In genomic region chr17:83322621-83323335, GRCm38 (mm10) we compare ENCODE assay signal across 7 mouse cellular contexts. TPM values are rescaled to one million over a fixed set of nuclear protein-coding genes. Genes with fewer than 3 reads are reported as not detected.
A peak's percentile ranks its signal among the peaks of the same experiment; 100 is the strongest.
DNase-seq lines count a peak whose midpoint lies in the region; ATAC-seq and TF ChIP-seq lines count a peak whose summit lies in the region.

No protein-coding gene starts in this region.

- no peak overlapping the region for H3K27ac ChIP-seq in embryonic facial prominence, embryonic 11.5 days (replicated peaks; ENCODE audit: low read depth, low read length)
- H3K27ac ChIP-seq in kidney, adult 2 months (ENCODE audit: insufficient read depth, low read depth, low read length): no peak overlapping the region
- peak overlapping the region; percentile 76 for H3K27ac ChIP-seq in limb, embryonic 14.5 days (replicated peaks; ENCODE audit: low read depth, low read length)
- H3K27ac ChIP-seq in midbrain, embryonic 15.5 days: peak overlapping the region; percentile 56

- no peak for ATAC-seq in embryonic facial prominence, embryonic 11.5 days (replicated peaks; ENCODE audit: insufficient number of reproducible peaks, low FRiP score, low TSS enrichment, low read depth)
- ATAC-seq in limb, embryonic 14.5 days (ENCODE audit: low FRiP score, low read depth): peak; percentile 58; the same call in 1 of the 2 replicates
- peak; percentile 86 for ATAC-seq in midbrain, embryonic 15.5 days (replicated peaks)

- H3K4me1 ChIP-seq in embryonic facial prominence, embryonic 11.5 days (ENCODE audit: control insufficient read depth, insufficient read depth, low read length): peaks cover 4% of the 10 kb centered on the region; the same call in 1 of the 2 replicates
- peaks cover 3% of the 10 kb centered on the region; the same call in 1 of the 2 replicates for H3K4me1 ChIP-seq in kidney, adult 2 months (ENCODE audit: control insufficient read depth, insufficient read depth, low read length)
- peaks cover 25% of the 10 kb centered on the region for H3K4me1 ChIP-seq in limb, embryonic 14.5 days (ENCODE audit: control insufficient read depth, insufficient read depth, low read length)
- H3K4me1 ChIP-seq in midbrain, embryonic 15.5 days: peaks cover 11% of the 10 kb centered on the region

- peak; percentile 61 for DNase-seq in brain, adult 2 months (ENCODE audit: low read depth, low spot score)
- peak; percentile 43 for DNase-seq in embryonic facial prominence, embryonic 11.5 days (ENCODE audit: low spot score)
- peak; percentile 76 for DNase-seq in heart, adult 8-10 months (ENCODE audit: low spot score)
- peak; percentile 63 for DNase-seq in kidney, adult 2 months
- DNase-seq in limb, embryonic 14.5 days (ENCODE audit: low spot score): peak; percentile 71
- peak; percentile 21 for DNase-seq in telencephalon, adult 2 months (ENCODE audit: low read depth, low spot score)

- H3K36me3 ChIP-seq in embryonic facial prominence, embryonic 11.5 days (replicated peaks; ENCODE audit: control insufficient read depth, insufficient read depth, low read depth, low read length): no peaks in the 10 kb centered on the region
- H3K36me3 ChIP-seq in kidney, adult 2 months (ENCODE audit: control insufficient read depth, insufficient read depth, low read length): no peaks in the 10 kb centered on the region
- no peaks in the 10 kb centered on the region for H3K36me3 ChIP-seq in limb, embryonic 14.5 days (ENCODE audit: control insufficient read depth, insufficient read depth, low read length)
- H3K36me3 ChIP-seq in midbrain, embryonic 15.5 days (replicated peaks): no peaks in the 10 kb centered on the region

- WGBS in embryonic facial prominence, embryonic 11.5 days: 8% methylated on average over 25 of the region's 25 CpGs
- WGBS in kidney, adult 2 months: 16% methylated on average over 25 of the region's 25 CpGs
- WGBS in limb, embryonic 14.5 days: 9% methylated on average over 25 of the region's 25 CpGs
- WGBS in midbrain, embryonic 15.5 days: 9% methylated on average over 25 of the region's 25 CpGs

- no peak for TF ChIP-seq POLR2A in kidney, adult 2 months (IDR thresholded peaks at IDR 0.05; ENCODE audit: low read depth, low read length)
- no peak for TF ChIP-seq POLR2A in limb, embryonic 14.5 days (IDR thresholded peaks at IDR 0.05; ENCODE audit: borderline replicate concordance, extremely low read depth, insufficient read depth, insufficient read length)

- TF ChIP-seq CTCF in kidney, adult 2 months (conservative IDR thresholded peaks at IDR 0.05; ENCODE audit: insufficient read depth, insufficient read length, low read depth, low read length): no peak

- H3K27me3 ChIP-seq in embryonic facial prominence, embryonic 11.5 days (ENCODE audit: control insufficient read depth, insufficient read depth, low read length): no peaks in the 10 kb centered on the region
- no peaks in the 10 kb centered on the region for H3K27me3 ChIP-seq in kidney, adult 2 months (replicated peaks; ENCODE audit: control insufficient read depth, insufficient read depth, low read length)
- no peaks in the 10 kb centered on the region for H3K27me3 ChIP-seq in limb, embryonic 14.5 days (ENCODE audit: control insufficient read depth, insufficient read depth, low read length)
- H3K27me3 ChIP-seq in midbrain, embryonic 15.5 days (replicated peaks): no peaks in the 10 kb centered on the region; the same call in 1 of the 2 replicates

- H3K9me3 ChIP-seq in embryonic facial prominence, embryonic 11.5 days (replicated peaks; ENCODE audit: control insufficient read depth, low read length): no peaks in the 10 kb centered on the region
- no peaks in the 10 kb centered on the region for H3K9me3 ChIP-seq in limb, embryonic 14.5 days (ENCODE audit: control insufficient read depth, low read length)
- no peaks in the 10 kb centered on the region for H3K9me3 ChIP-seq in midbrain, embryonic 15.5 days

- no peak overlapping the region for H3K4me3 ChIP-seq in embryonic facial prominence, embryonic 11.5 days (ENCODE audit: low read depth, low read length)
- peak overlapping the region; percentile 3; the same call in 1 of the 2 replicates for H3K4me3 ChIP-seq in kidney, adult 2 months (ENCODE audit: insufficient read depth, low read depth, low read length)
- H3K4me3 ChIP-seq in limb, embryonic 14.5 days (replicated peaks; ENCODE audit: low read length): peak overlapping the region; percentile 26
- H3K4me3 ChIP-seq in midbrain, embryonic 15.5 days: peak overlapping the region; percentile 29

- peak overlapping the region; percentile 52 for H3K9ac ChIP-seq in embryonic facial prominence, embryonic 11.5 days (replicated peaks; ENCODE audit: low read length)
- peak overlapping the region; percentile 25 for H3K9ac ChIP-seq in limb, embryonic 14.5 days (ENCODE audit: low read depth, low read length, severe bottlenecking)
- H3K9ac ChIP-seq in midbrain, embryonic 15.5 days: peak overlapping the region; percentile 32

- H3K4me2 ChIP-seq in embryonic facial prominence, embryonic 11.5 days (ENCODE audit: low read depth, low read length): peak overlapping the region; percentile 39
- H3K4me2 ChIP-seq in limb, embryonic 14.5 days (replicated peaks; ENCODE audit: low read depth, low read length, severe bottlenecking): peak overlapping the region; percentile 47
- H3K4me2 ChIP-seq in midbrain, embryonic 15.5 days: peak overlapping the region; percentile 54

RNA-seq across cellular contexts. Expression of gene Eml4, which starts 28.0 kb away (rescaled TPM):
- 65.6 and 65.7 TPM in 2 replicates for polyA plus RNA-seq in embryonic facial prominence, embryonic 11.5 days (2014; fragmentation: Nextera tagmentation; extraction: Ambion mirVana)
- 1 to 10 TPM; 3.3 to 5.0 (median 4.0) TPM for total RNA-seq in heart, adult 8-10 months (2022)
- polyA plus RNA-seq in kidney, adult 2 months (2012; rRNA removed): 6.1 and 7.1 TPM in 2 replicates
- polyA plus RNA-seq in limb, embryonic 14.5 days (2012; rRNA removed): 47.9 and 51.6 TPM in 2 replicates
- 42.5 and 50.9 TPM in 2 replicates for polyA plus RNA-seq in limb, embryonic 14.5 days (2014; fragmentation: Nextera tagmentation; extraction: Ambion mirVana)
- 34.0 and 35.2 TPM in 2 replicates for polyA plus RNA-seq in midbrain, embryonic 15.5 days (2015; fragmentation: Nextera tagmentation; extraction: Ambion mirVana)

Comparison
In these comparisons a context has a peak if more than half of its experiments do, and no peak if none do; other contexts are left out.
1. DNase-seq: peak in every context shown above with its lines; median percentile 76 in heart, adult 8-10 months; 71 in limb, embryonic 14.5 days; 63 in kidney, adult 2 months; 61 in brain, adult 2 months; 43 in embryonic facial prominence, embryonic 11.5 days; 21 in telencephalon, adult 2 months.
2. H3K27ac ChIP-seq: peak in limb, embryonic 14.5 days (single experiment) and midbrain, embryonic 15.5 days (single experiment); none in embryonic facial prominence, embryonic 11.5 days (single experiment) and kidney, adult 2 months (single experiment).
3. Peak in every context shown above with its lines, with median percentiles within 50 percentile points of each other: H3K4me2 ChIP-seq and H3K9ac ChIP-seq.